Mouse (Mus musculus) MEL (cell line): ENCODE results near the gene Galntl6. TPM values are rescaled to one million over a fixed set of nuclear protein-coding genes. Genes with fewer than 3 reads are reported as not detected.

ENCODE experiments used
- DNase-seq: peaks from one replicate; pipeline ENCODE4 v3.0.0; 2011; ENCODE audit warnings: low read depth, low spot score
- H3K27ac ChIP-seq: 2 replicates; pipeline ENCODE4 v1.5.1; 2012; ENCODE audit warnings: low read depth, mild to moderate bottlenecking, control low read depth, low read length, moderate library complexity; ENCODE audit not compliant: control insufficient read depth
- H3K27me3 ChIP-seq, 2 experiments: fragments of 150-350 bp in 1 of 2; sonication (generic) in 1 of 2; 2 replicates each; pipeline ENCODE4 v1.6.1; 2012; ENCODE audit warnings: low read length in 2 of 2, mild to moderate bottlenecking in 2 of 2, improper control_type of control experiment in 1 of 2, moderate library complexity in 1 of 2; ENCODE audit not compliant: insufficient read depth in 2 of 2, control insufficient read depth in 1 of 2
- H3K36me3 ChIP-seq, 2 experiments: 2 replicates each; pipeline ENCODE4 v1.6.1; 2012 to 2014; ENCODE audit warnings: low read length in 2 of 2, improper control_type of control experiment in 1 of 2, inconsistent platforms in 1 of 2, mild to moderate bottlenecking in 1 of 2; ENCODE audit not compliant: insufficient read depth in 2 of 2, control insufficient read depth in 1 of 2
- H3K4me1 ChIP-seq, 2 experiments: fragments of 150-350 bp in 1 of 2; sonication (generic) in 1 of 2; 2 replicates each; pipeline ENCODE4 v1.6.1; 2012; ENCODE audit warnings: low read length in 2 of 2, improper control_type of control experiment in 1 of 2, mild to moderate bottlenecking in 1 of 2; ENCODE audit not compliant: insufficient read depth in 2 of 2, control insufficient read depth in 1 of 2
- H3K4me3 ChIP-seq, 2 experiments: fragments of 150-350 bp in 1 of 2; sonication (generic) in 1 of 2; 2 replicates each; pipeline ENCODE4 v1.5.1; 2012; ENCODE audit warnings: low read depth in 2 of 2, low read length in 2 of 2, mild to moderate bottlenecking in 2 of 2, moderate library complexity in 2 of 2, control low read depth in 1 of 2, improper control_type of control experiment in 1 of 2; ENCODE audit not compliant: control insufficient read depth in 1 of 2, insufficient read depth in 1 of 2
- H3K79me2 ChIP-seq: 2 replicates; pipeline ENCODE4 v1.6.1; 2012; ENCODE audit warnings: mild to moderate bottlenecking, low read length, moderate library complexity; ENCODE audit not compliant: control insufficient read depth, poor library complexity, insufficient read depth
- H3K9ac ChIP-seq: 2 replicates; pipeline ENCODE4 v1.6.1; 2012; ENCODE audit warnings: low read depth, mild to moderate bottlenecking, control low read depth, low read length, moderate library complexity; ENCODE audit not compliant: control insufficient read depth, poor library complexity, severe bottlenecking
- H3K9me3 ChIP-seq: fragments of 150-350 bp; sonication (generic); replicated peaks from 2 replicates; pipeline ENCODE4 v1.6.1; 2012; ENCODE audit warnings: mild to moderate bottlenecking, low read length, improper control_type of control experiment, moderate library complexity; ENCODE audit not compliant: insufficient read depth
- CTCF ChIP-seq, 3 experiments: IDR thresholded peaks in 2 of 3; conservative IDR thresholded peaks in 1 of 3; 2 replicates each; pipeline ENCODE4 v1.5.1; 2011 to 2012; ENCODE audit warnings: low read length in 3 of 3, low read depth in 2 of 3, mild to moderate bottlenecking in 2 of 3, improper control_type of control experiment in 1 of 3, inconsistent platforms in 1 of 3, mixed read lengths in 1 of 3, moderate library complexity in 1 of 3; ENCODE audit not compliant: control insufficient read depth in 1 of 3, insufficient read depth in 1 of 3, poor library complexity in 1 of 3, severe bottlenecking in 1 of 3
- E2F4 ChIP-seq: IDR thresholded peaks from 2 replicates; pipeline ENCODE4 v1.6.1; 2011; ENCODE audit warnings: low read depth, low read length, improper control_type of control experiment, borderline replicate concordance
- ELF1 ChIP-seq: IDR thresholded peaks from 2 replicates; pipeline ENCODE4 v1.6.1; 2014; ENCODE audit warnings: low read depth, mild to moderate bottlenecking, inconsistent platforms, low read length, improper control_type of control experiment, moderate library complexity
- GATA1 ChIP-seq: IDR thresholded peaks from 2 replicates; pipeline ENCODE4 v1.6.1; 2011; ENCODE audit warnings: low read depth, low read length, improper control_type of control experiment
- JUND ChIP-seq: IDR thresholded peaks from 2 replicates; pipeline ENCODE4 v1.6.1; 2011; ENCODE audit warnings: low read depth, mild to moderate bottlenecking, improper control_type of control experiment, low read length
- MAZ ChIP-seq: IDR thresholded peaks from 2 replicates; pipeline ENCODE4 v1.6.1; 2012; ENCODE audit warnings: low read depth, mild to moderate bottlenecking, inconsistent platforms, low read length, improper control_type of control experiment
- MEF2A ChIP-seq: IDR thresholded peaks from 2 replicates; pipeline ENCODE4 v1.6.1; 2014; ENCODE audit warnings: low read depth, mild to moderate bottlenecking, inconsistent platforms, low read length, improper control_type of control experiment; ENCODE audit not compliant: poor library complexity, insufficient replicate concordance, severe bottlenecking; ENCODE audit errors: extremely low read depth
- MXI1 ChIP-seq: IDR thresholded peaks from 2 replicates; pipeline ENCODE4 v1.6.1; 2011; ENCODE audit warnings: mild to moderate bottlenecking, low read depth, low read length, improper control_type of control experiment
- MYB ChIP-seq: IDR thresholded peaks from 2 replicates; pipeline ENCODE4 v1.6.1; 2011; ENCODE audit warnings: mild to moderate bottlenecking, low read depth, low read length, improper control_type of control experiment
- MYC ChIP-seq: IDR thresholded peaks from 2 replicates; pipeline ENCODE4 v1.6.1; 2011; ENCODE audit warnings: low read depth, mild to moderate bottlenecking, low read length, improper control_type of control experiment, moderate library complexity
- NELFE ChIP-seq: IDR thresholded peaks from 2 replicates; pipeline ENCODE4 v1.6.1; 2011; ENCODE audit warnings: low read depth, low read length, improper control_type of control experiment
- NRF1 ChIP-seq: IDR thresholded peaks from 2 replicates; pipeline ENCODE4 v1.6.1; 2014; ENCODE audit warnings: low read depth, mild to moderate bottlenecking, inconsistent platforms, low read length, improper control_type of control experiment, moderate library complexity; ENCODE audit not compliant: poor library complexity, insufficient read depth, severe bottlenecking
- RAD21 ChIP-seq: IDR thresholded peaks from 2 replicates; pipeline ENCODE4 v1.6.1; 2011; ENCODE audit warnings: mild to moderate bottlenecking, low read depth, low read length, improper control_type of control experiment
- SMC3 ChIP-seq: IDR thresholded peaks from 2 replicates; pipeline ENCODE4 v1.6.1; 2011; ENCODE audit warnings: low read depth, low read length, improper control_type of control experiment
- TBP ChIP-seq: IDR thresholded peaks from 2 replicates; pipeline ENCODE4 v1.8.0; 2011; ENCODE audit warnings: low read depth, low read length, improper control_type of control experiment
- USF1 ChIP-seq: IDR thresholded peaks from 2 replicates; pipeline ENCODE4 v1.6.1; 2014; ENCODE audit warnings: low read depth, mild to moderate bottlenecking, inconsistent platforms, low read length, improper control_type of control experiment, moderate library complexity
- USF2 ChIP-seq, 2 experiments: IDR thresholded peaks; 2 replicates each; pipeline ENCODE4 v1.6.1; 2011 to 2012; ENCODE audit warnings: improper control_type of control experiment in 2 of 2, low read length in 2 of 2, borderline replicate concordance in 1 of 2, inconsistent platforms in 1 of 2, low read depth in 1 of 2, mild to moderate bottlenecking in 1 of 2; ENCODE audit not compliant: insufficient read depth in 1 of 2
- ZMIZ1 ChIP-seq: IDR thresholded peaks from 2 replicates; pipeline ENCODE4 v1.6.1; 2012; ENCODE audit warnings: low read depth, mild to moderate bottlenecking, inconsistent platforms, low read length, improper control_type of control experiment, moderate library complexity
- polyA plus RNA-seq, 2 experiments: library from polyadenylated mRNA; stranded (reverse) in 1 of 2; unstranded in 1 of 2; fragments of >175 nt in 1 of 2; fragments of >200 nt in 1 of 2; gene quantifications; 2 replicates each; pipeline versions ENCODE4 v1.2.1 to v1.2.4; 2012; ENCODE audit warnings: low replicate concordance in 2 of 2, low read depth in 1 of 2; ENCODE audit not compliant: insufficient read length in 2 of 2, insufficient read depth in 1 of 2, missing spikeins in 1 of 2
- total RNA-seq: library from RNA; depleted of rRNA; stranded (reverse); fragments of 300-350 nt; gene quantifications from 2 replicates; pipeline ENCODE4 v1.2.3, GENCODE M21; 2012

Gene Galntl6
- total and polyA plus RNA-seq, 3 experiments, result not detected

DNA sequence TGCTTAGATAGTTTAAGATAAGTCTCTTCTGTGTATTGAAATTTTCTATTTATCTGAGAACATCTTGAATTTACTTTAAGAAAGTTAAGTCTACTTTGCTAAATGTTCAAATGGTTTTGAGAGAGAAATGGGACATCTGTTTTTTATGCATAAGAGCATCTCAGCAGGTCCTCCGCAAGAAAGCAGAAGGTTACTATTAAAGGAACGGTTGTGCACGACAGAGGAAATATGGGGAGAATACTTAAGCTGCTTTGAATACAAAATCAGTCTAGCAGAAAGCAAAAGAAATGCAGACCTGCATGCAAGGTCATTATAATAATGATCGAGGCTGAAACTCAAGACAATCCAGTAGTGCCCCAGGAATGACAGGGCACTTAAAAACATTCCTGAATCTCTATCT, 621.0 kb downstream of the Galntl6 start:
- Histone ChIP-seq H3K36me3 (no peaks in the 10 kb centered on the region), H3K4me3 (no peak overlapping the region), H3K4me1 (no peaks in the 10 kb centered on the region), H3K9ac (no peak overlapping the region), H3K27me3 (no peaks in the 10 kb centered on the region), H3K79me2 (no peaks in the 10 kb centered on the region), H3K27ac (no peak overlapping the region), H3K9me3 (no peaks in the 10 kb centered on the region)
- DNase-seq, result no peak
- TF ChIP-seq JUND (no peak), MYB (no peak), MEF2A (no peak), GATA1 (no peak), ZMIZ1 (no peak), E2F4 (no peak), TBP (no peak), CTCF (IDR thresholded peaks at IDR 0.05 in 2 of 3, conservative IDR thresholded peaks at IDR 0.05 in 1 of 3; ENCODE audit: control insufficient read depth in 1 of 3, insufficient read depth in 1 of 3, low read depth in 2 of 3, low read length in 3 of 3, poor library complexity in 1 of 3, severe bottlenecking in 1 of 3) (no peak), NRF1 (no peak), NELFE (no peak), ELF1 (no peak), MAZ (no peak), MXI1 (no peak), RAD21 (no peak), USF1 (no peak), SMC3 (no peak)

GRCm38 (mm10) chr8:58290080-58290479, 622.4 kb downstream of the Galntl6 start:
- TF ChIP-seq MYC, result no peak
- no peak for TF ChIP-seq USF2 (IDR thresholded peaks at IDR 0.05; ENCODE audit: borderline replicate concordance in 1 of 2, insufficient read depth in 1 of 2, low read depth in 1 of 2, low read length in 2 of 2)
- TF ChIP-seq GATA1, result no peak
- no peak for TF ChIP-seq TBP
- TF ChIP-seq, all 39 proteins: peak for 0
- Histone ChIP-seq H3K79me2 (no peaks in the 10 kb centered on the region), H3K27ac (no peak overlapping the region), H3K4me1 (no peaks in the 10 kb centered on the region), H3K27me3 (no peaks in the 10 kb centered on the region), H3K9ac (no peak overlapping the region), H3K36me3 (no peaks in the 10 kb centered on the region), H3K4me3 (no peak overlapping the region), H3K9me3 (no peaks in the 10 kb centered on the region)
- no peak for DNase-seq
